Mouse (Mus musculus) intestine, embryonic 16.5 days (tissue): Measurements from ENCODE around the gene Myocd. TPM values are rescaled to one million over a fixed set of nuclear protein-coding genes. Genes with fewer than 3 reads are reported as not detected.

Experiments used
- ATAC-seq: fragments of 200-750 bp; cut with Nextera tagmentation; 2 replicates; pipeline ENCODE4 v1.8.0; 2017; ENCODE audit warnings: moderate TSS enrichment, moderate library complexity
- H3K27ac ChIP-seq: fragments of 300-500 bp; sonication (generic); 2 replicates; pipeline ENCODE4 v1.5.1; 2014; ENCODE audit warnings: mild to moderate bottlenecking, low read length
- H3K27me3 ChIP-seq: fragments of 300-500 bp; sonication (generic); replicated peaks from 2 replicates; pipeline ENCODE4 v1.6.1; 2014; ENCODE audit warnings: low read length, control low read depth, mixed read lengths; ENCODE audit not compliant: control insufficient read depth, insufficient read depth
- H3K36me3 ChIP-seq: fragments of 300-500 bp; sonication (generic); 2 replicates; pipeline ENCODE4 v1.6.1; 2014; ENCODE audit warnings: low read length, control low read depth; ENCODE audit not compliant: control insufficient read depth, insufficient read depth
- H3K4me1 ChIP-seq: fragments of 300-500 bp; sonication (generic); 2 replicates; pipeline ENCODE4 v1.6.1; 2014; ENCODE audit warnings: low read length, control low read depth, mixed read lengths; ENCODE audit not compliant: control insufficient read depth, insufficient read depth
- H3K4me2 ChIP-seq: fragments of 300-500 bp; sonication (generic); 2 replicates; pipeline ENCODE4 v1.6.1; 2014; ENCODE audit warnings: low read depth, low read length, control low read depth
- H3K4me3 ChIP-seq: fragments of 300-500 bp; sonication (generic); 2 replicates; pipeline ENCODE4 v1.5.1; 2014; ENCODE audit warnings: mild to moderate bottlenecking, low read length
- H3K9ac ChIP-seq: fragments of 300-500 bp; sonication (generic); 2 replicates; pipeline ENCODE4 v1.6.1; 2014; ENCODE audit warnings: low read depth, low read length
- H3K9me3 ChIP-seq: fragments of 300-500 bp; sonication (generic); 2 replicates; pipeline ENCODE4 v1.6.1; 2016; ENCODE audit warnings: low read length, control low read depth; ENCODE audit not compliant: control insufficient read depth
- WGBS: fragments of 180-500 bp; shearing (Covaris S2); extraction: QIAGEN DNeasy Blood & Tissue Kit; methylation state at CpG from one replicate; pipeline ENCODE4 v1.1.7; 2014; 5-methylcytosine and 5-hydroxymethylcytosine counted together
- polyA plus RNA-seq: library from polyadenylated mRNA; unstranded; fragments of >200 nt; fragmentation: Nextera tagmentation; extraction: Ambion mirVana; gene quantifications from 2 replicates; pipeline ENCODE4 v1.2.1, GENCODE M21; 2015

Gene Myocd
- polyA plus RNA-seq, 1 experiment from 2014 or later, result 20.0 TPM

DNA sequence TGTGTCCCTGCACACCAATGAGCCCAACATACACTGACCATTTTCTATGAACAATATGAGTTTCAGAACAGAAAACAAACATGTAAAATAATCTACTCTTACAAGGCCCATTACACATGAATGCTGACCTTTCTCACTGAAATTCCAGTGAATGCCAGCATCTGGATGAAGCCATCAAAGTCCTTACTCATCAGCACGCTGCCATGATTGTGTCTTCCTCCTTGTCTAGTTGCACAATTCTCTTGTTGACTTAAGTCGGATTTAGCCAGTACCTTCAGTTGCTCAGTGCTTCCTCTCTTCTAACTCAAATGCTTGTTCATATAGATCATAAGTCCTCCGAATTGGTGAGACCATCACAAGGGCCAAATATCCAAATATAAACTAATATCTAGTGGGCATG, 130.8 kb downstream of the Myocd start:
- Histone ChIP-seq H3K27me3 (no peaks in the 10 kb centered on the region), H3K4me1 (no peaks in the 10 kb centered on the region), H3K27ac (no peak overlapping the region), H3K9me3 (no peaks in the 10 kb centered on the region), H3K4me3 (no peak overlapping the region), H3K4me2 (no peak overlapping the region), H3K36me3 (no peaks in the 10 kb centered on the region), H3K9ac (no peak overlapping the region)
- WGBS, result 91% methylated on average over 3 of the region's 3 CpGs
- no peak for ATAC-seq

DNA sequence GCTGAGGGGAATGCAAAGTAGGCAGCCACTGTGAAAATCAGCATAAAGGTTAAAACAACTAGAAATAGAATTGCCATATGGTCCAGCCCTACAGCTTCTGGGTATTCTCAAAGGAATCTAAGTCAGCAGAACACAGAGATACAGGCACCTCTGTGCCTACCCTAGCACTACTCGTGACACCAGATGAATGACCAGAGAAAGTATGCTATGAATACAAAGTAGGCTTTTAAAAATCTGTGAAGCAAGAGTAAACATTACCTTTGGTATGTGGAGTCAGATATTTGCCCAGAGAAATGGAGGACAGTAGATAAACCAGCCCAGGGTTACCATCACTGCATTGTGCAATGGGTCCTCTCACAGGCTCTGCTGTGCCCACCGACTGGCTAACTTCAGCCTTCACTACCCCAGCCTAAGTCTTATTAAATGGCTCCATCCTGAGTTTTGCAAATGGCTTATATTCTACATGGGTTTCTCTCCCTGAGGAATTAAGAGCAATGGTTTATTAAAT, 132.6 kb downstream of the Myocd start:
- ATAC-seq, result no peak
- no peak overlapping the region for H3K9ac ChIP-seq
- no peak overlapping the region for H3K4me3 ChIP-seq
- no peak overlapping the region for H3K27ac ChIP-seq
- no peaks in the 10 kb centered on the region for H3K27me3 ChIP-seq
- no peaks in the 10 kb centered on the region for H3K4me1 ChIP-seq
- H3K36me3 ChIP-seq, result no peaks in the 10 kb centered on the region
- H3K9me3 ChIP-seq, result no peaks in the 10 kb centered on the region
- H3K4me2 ChIP-seq, result no peak overlapping the region
- WGBS, result 60% methylated on average over 2 of the region's 2 CpGs

DNA sequence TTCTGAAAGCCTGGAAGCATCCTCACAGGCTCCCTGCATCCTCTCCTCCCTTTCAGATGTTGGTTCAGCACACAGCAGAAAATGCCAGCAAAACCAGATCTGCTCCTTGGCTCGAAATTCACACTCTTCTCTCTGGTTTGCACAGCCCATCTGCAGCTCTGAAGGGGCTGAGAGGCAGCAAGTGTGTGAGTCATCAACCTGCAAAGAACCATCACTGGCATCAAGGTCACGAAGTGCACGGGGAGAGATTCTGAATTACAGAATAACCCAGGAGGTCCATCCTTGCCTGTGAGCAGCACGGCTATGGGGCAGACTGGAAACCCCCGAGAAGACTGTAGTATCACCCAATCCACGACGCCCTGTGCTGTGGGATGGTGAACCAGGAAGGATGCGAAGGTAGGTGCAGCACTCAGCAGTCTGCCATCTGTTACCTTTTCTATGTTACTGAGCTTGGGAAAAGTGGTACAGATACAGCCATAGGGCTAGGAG, 134.5 kb downstream of the Myocd start:
- ATAC-seq, result no peak
- no peak overlapping the region for H3K4me3 ChIP-seq
- no peaks in the 10 kb centered on the region for H3K36me3 ChIP-seq
- H3K27ac ChIP-seq, result no peak overlapping the region
- no peak overlapping the region for H3K9ac ChIP-seq
- no peaks in the 10 kb centered on the region for H3K4me1 ChIP-seq
- H3K4me2 ChIP-seq, result no peak overlapping the region
- H3K9me3 ChIP-seq, result no peaks in the 10 kb centered on the region
- WGBS, result 81% methylated on average over 8 of the region's 8 CpGs
- H3K27me3 ChIP-seq, result no peaks in the 10 kb centered on the region

DNA sequence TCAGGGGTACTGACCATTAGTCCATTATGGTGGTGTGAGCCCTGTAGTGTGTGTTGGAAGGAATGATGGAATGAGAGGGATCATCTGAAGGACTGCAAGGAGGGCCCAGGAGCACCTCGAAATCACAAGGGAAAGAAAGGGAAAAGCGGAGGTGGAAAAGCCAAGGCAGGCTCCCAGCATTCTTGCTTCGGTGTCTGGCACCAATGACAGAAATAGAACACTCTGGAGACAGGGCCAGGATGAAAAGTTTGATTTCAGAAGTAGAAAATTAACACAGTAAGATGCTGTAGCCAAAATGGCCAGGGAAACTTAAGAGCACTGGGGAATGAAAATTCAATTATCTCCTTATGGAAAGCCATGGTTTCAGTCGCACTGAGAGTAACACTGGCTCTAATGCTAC, 136.1 kb downstream of the Myocd start:
- no peaks in the 10 kb centered on the region for H3K36me3 ChIP-seq
- H3K27me3 ChIP-seq, result no peaks in the 10 kb centered on the region
- H3K9ac ChIP-seq, result no peak overlapping the region
- no peaks in the 10 kb centered on the region for H3K4me1 ChIP-seq
- no peak overlapping the region for H3K27ac ChIP-seq
- 85% methylated on average over 4 of the region's 4 CpGs for WGBS
- no peaks in the 10 kb centered on the region for H3K9me3 ChIP-seq
- no peak for ATAC-seq
- H3K4me2 ChIP-seq, result no peak overlapping the region
- H3K4me3 ChIP-seq, result no peak overlapping the region

DNA sequence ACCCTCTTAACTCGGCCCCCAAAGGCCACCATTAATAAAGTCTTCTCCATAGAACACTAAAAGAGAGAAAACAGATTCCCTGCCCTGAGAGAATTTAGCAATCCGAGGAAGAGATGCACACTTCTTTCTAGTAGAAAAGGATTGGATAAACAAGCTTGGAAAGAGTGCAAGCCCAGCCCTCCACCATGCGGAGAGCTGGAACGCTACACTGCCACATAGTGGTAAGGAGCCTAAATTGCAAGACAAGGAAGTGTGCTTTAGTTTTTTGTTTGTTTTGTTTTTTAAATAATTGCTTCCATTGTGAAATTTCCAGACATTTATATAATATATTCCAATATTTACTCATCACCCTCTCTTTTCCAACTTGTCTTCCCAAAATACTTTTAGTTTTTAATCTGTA, 140.7 kb downstream of the Myocd start:
- Histone ChIP-seq H3K9me3 (no peaks in the 10 kb centered on the region), H3K27ac (no peak overlapping the region), H3K4me2 (no peak overlapping the region), H3K4me3 (no peak overlapping the region), H3K36me3 (no peaks in the 10 kb centered on the region), H3K9ac (no peak overlapping the region), H3K4me1 (no peaks in the 10 kb centered on the region), H3K27me3 (no peaks in the 10 kb centered on the region)
- 83% methylated on average over 4 of the region's 4 CpGs for WGBS
- no peak for ATAC-seq

DNA sequence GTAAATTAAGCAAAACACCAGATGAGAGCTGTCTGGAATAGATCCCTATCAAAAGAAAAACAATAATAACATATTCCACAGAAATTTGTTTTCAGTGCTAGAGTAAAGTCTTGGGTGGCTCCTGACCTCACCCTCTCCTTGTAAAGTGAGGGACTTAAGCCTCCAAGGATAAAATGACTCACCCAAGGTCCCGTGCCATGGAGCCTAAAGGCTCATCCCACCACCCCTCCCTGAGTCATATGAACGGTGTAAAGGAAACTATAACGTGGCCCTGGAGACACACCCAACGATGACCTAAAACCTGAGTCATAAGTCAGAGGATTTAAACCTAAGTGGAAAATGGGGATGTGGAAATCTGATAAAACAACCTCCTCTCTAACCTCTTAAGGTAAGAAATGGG, 141.1 kb downstream of the Myocd start:
- Histone ChIP-seq H3K36me3 (no peaks in the 10 kb centered on the region), H3K4me3 (no peak overlapping the region), H3K4me1 (no peaks in the 10 kb centered on the region), H3K4me2 (no peak overlapping the region), H3K27me3 (no peaks in the 10 kb centered on the region), H3K9ac (no peak overlapping the region), H3K9me3 (no peaks in the 10 kb centered on the region), H3K27ac (no peak overlapping the region)
- ATAC-seq, result no peak
- WGBS, result 66% methylated on average over 4 of the region's 4 CpGs

DNA sequence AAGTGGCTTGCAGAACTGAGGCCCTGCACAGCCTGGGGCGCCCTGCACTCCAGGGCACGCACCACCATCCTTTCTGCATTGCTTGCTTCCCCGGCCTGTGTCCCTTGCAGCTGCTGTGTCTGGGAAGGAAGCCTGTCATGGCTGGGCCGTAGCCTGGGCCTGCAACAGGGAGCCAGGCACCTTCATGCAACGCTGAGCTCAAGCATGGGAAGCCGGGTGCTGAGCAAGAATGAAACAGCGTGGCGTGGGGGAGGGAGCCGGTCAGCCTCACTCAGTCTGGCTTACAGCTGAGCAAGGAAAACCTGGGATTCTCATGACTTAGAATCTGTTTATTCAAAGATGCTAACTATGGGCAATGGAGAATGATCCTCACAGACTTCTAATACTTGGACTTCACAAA, 143.2 kb downstream of the Myocd start:
- H3K4me1 ChIP-seq, result no peaks in the 10 kb centered on the region
- no peak overlapping the region for H3K4me2 ChIP-seq
- no peaks in the 10 kb centered on the region for H3K9me3 ChIP-seq
- H3K27me3 ChIP-seq, result no peaks in the 10 kb centered on the region
- no peak overlapping the region for H3K27ac ChIP-seq
- H3K36me3 ChIP-seq, result no peaks in the 10 kb centered on the region
- ATAC-seq, result no peak
- WGBS, result 64% methylated on average over 9 of the region's 9 CpGs
- no peak overlapping the region for H3K4me3 ChIP-seq
- no peak overlapping the region for H3K9ac ChIP-seq

Other genes with a start within 250 kb of the Myocd start
- gene 1700086D15Rik, start 110.1 kb downstream of the Myocd start, polyA plus RNA-seq, result not detected in 2 replicates
- 4.2 and 5.9 TPM in 2 replicates for gene Arhgap44, start 107.0 kb downstream of the Myocd start, polyA plus RNA-seq